Mouse (Mus musculus) cerebellum, postnatal 36 days (tissue): Measurements from ENCODE around the gene 4930415O20Rik.

ENCODE experiments used
- DNase-seq, 2 experiments: peaks; one replicate each; pipeline ENCODE4 v3.0.0; 2021 to 2022; ENCODE audit warnings: mixed read lengths in 2 of 2

Gene 4930415O20Rik

GRCm38 (mm10) chr15:98607557-98607956, 36.8 kb downstream of the 4930415O20Rik start:
- DNase-seq = no peak

GRCm38 (mm10) chr15:98608058-98608783, 37.4 kb downstream of the 4930415O20Rik start:
- no peak for DNase-seq

- DNase-seq = no peak
Observed at GRCm38 (mm10) chr15:98608784-98609250, 38.0 kb downstream of the 4930415O20Rik start.

GRCm38 (mm10) chr15:98609331-98610130, 38.7 kb downstream of the 4930415O20Rik start, which contains the start of gene Adcy6:
Adcy6 (minus strand) TSS chr15:98610076.
- DNase-seq = peak; percentile 59 to 75

- no peak for DNase-seq
Observed at GRCm38 (mm10) chr15:98610131-98610633, 39.4 kb downstream of the 4930415O20Rik start.

GRCm38 (mm10) chr15:98612229-98612628, 41.4 kb downstream of the 4930415O20Rik start:
- DNase-seq = no peak

- DNase-seq = peak; percentile 77 to 78
Observed at GRCm38 (mm10) chr15:98614551-98614950, 43.7 kb downstream of the 4930415O20Rik start.

GRCm38 (mm10) chr15:98614971-98615370, 44.2 kb downstream of the 4930415O20Rik start:
- no peak for DNase-seq

- DNase-seq = no peak
Observed at GRCm38 (mm10) chr15:98615751-98616150, 44.9 kb downstream of the 4930415O20Rik start.

- no peak for DNase-seq
Observed at GRCm38 (mm10) chr15:98616362-98617175, 45.8 kb downstream of the 4930415O20Rik start.

GRCm38 (mm10) chr15:98617176-98617537, 46.4 kb downstream of the 4930415O20Rik start:
- DNase-seq = peak; percentile 81 to 82

- no peak for DNase-seq
Observed at GRCm38 (mm10) chr15:98622199-98622598, 51.4 kb downstream of the 4930415O20Rik start.

- no peak for DNase-seq
Observed at GRCm38 (mm10) chr15:98622721-98623120, 51.9 kb downstream of the 4930415O20Rik start.

GRCm38 (mm10) chr15:98623361-98623821, 52.6 kb downstream of the 4930415O20Rik start:
- no peak for DNase-seq

GRCm38 (mm10) chr15:98626078-98626477, 55.3 kb downstream of the 4930415O20Rik start:
- no peak for DNase-seq

GRCm38 (mm10) chr15:98626487-98627212, 55.8 kb downstream of the 4930415O20Rik start:
- DNase-seq = no peak

GRCm38 (mm10) chr15:98628589-98629254, 57.9 kb downstream of the 4930415O20Rik start:
- DNase-seq = no peak

GRCm38 (mm10) chr15:98629464-98629863, 58.7 kb downstream of the 4930415O20Rik start:
- no peak for DNase-seq

- no peak for DNase-seq
Observed at GRCm38 (mm10) chr15:98630540-98630939, 59.7 kb downstream of the 4930415O20Rik start, which contains the start of gene Cacnb3. Cacnb3 (plus strand) TSS chr15:98630840.

GRCm38 (mm10) chr15:98631493-98631892, 60.7 kb downstream of the 4930415O20Rik start:
- peak; percentile 73 to 80 for DNase-seq

GRCm38 (mm10) chr15:98632107-98632744, 61.4 kb downstream of the 4930415O20Rik start:
- DNase-seq = peak; percentile 28 to 50
